Mouse (Mus musculus) myocyte (in vitro differentiated cells): ENCODE data around the gene Trpc4ap. TPM values are rescaled to one million over a fixed set of nuclear protein-coding genes. Genes with fewer than 3 reads are reported as not detected.

Source experiments
- H3K27me3 ChIP-seq: one replicate; pipeline ENCODE4 v1.6.1; 2011; ENCODE audit not compliant: control insufficient read depth, insufficient read depth, insufficient read length
- H3K36me3 ChIP-seq: one replicate; pipeline ENCODE4 v1.6.1; 2011; ENCODE audit not compliant: control insufficient read depth, insufficient read depth
- H3K4me2 ChIP-seq: one replicate; pipeline ENCODE4 v1.6.1; 2011; ENCODE audit warnings: low read depth, control low read depth
- H3K4me3 ChIP-seq: one replicate; pipeline ENCODE4 v1.5.1; 2011; ENCODE audit warnings: mild to moderate bottlenecking, control low read depth, moderate library complexity
- H3K79me2 ChIP-seq: one replicate; pipeline ENCODE4 v1.6.1; 2011; ENCODE audit not compliant: control insufficient read depth, insufficient read depth
- H3ac ChIP-seq: one replicate; pipeline ENCODE4 v1.6.1; 2011; ENCODE audit not compliant: control insufficient read depth, insufficient read length
- CEBPB ChIP-seq: IDR thresholded peaks from 2 replicates; pipeline ENCODE4 v1.6.1; 2011; ENCODE audit warnings: mild to moderate bottlenecking, moderate library complexity; ENCODE audit not compliant: poor library complexity, insufficient read depth, severe bottlenecking
- E2F4 ChIP-seq: IDR thresholded peaks from one replicate; pipeline ENCODE4 v1.6.1; 2011; ENCODE audit warnings: mild to moderate bottlenecking, control low read depth, moderate library complexity; ENCODE audit not compliant: insufficient read depth
- MAX ChIP-seq: IDR thresholded peaks from one replicate; pipeline ENCODE4 v1.6.1; 2011; ENCODE audit warnings: low read depth, mild to moderate bottlenecking, control low read depth
- MYOD1 ChIP-seq, 3 experiments: IDR thresholded peaks; one replicate each; pipeline ENCODE4 v1.6.1; 2011; ENCODE audit warnings: control low read depth in 2 of 3, low read depth in 2 of 3, mild to moderate bottlenecking in 2 of 3, moderate library complexity in 1 of 3; ENCODE audit not compliant: insufficient read length in 2 of 3, control insufficient read depth in 1 of 3
- MYOG ChIP-seq, 3 experiments: IDR thresholded peaks; one replicate each; pipeline ENCODE4 v1.6.1; 2011; ENCODE audit warnings: control low read depth in 2 of 3, low read depth in 2 of 3, mild to moderate bottlenecking in 2 of 3; ENCODE audit not compliant: insufficient read length in 2 of 3, control insufficient read depth in 1 of 3, insufficient read depth in 1 of 3
- POLR2A ChIP-seq: IDR thresholded peaks from one replicate; pipeline ENCODE4 v1.6.1; 2011; ENCODE audit warnings: low read depth, mild to moderate bottlenecking, control low read depth, moderate library complexity; ENCODE audit not compliant: insufficient read length
- POLR2AphosphoS2 ChIP-seq: IDR thresholded peaks from one replicate; pipeline ENCODE4 v1.6.1; 2011; ENCODE audit warnings: low read depth, control low read depth; ENCODE audit not compliant: insufficient read length
- REST ChIP-seq: IDR thresholded peaks from one replicate; pipeline ENCODE4 v1.6.1; 2011; ENCODE audit warnings: mild to moderate bottlenecking, control low read depth, moderate library complexity; ENCODE audit not compliant: insufficient read depth, insufficient read length
- SRF ChIP-seq: IDR thresholded peaks from one replicate; pipeline ENCODE4 v1.6.1; 2011; ENCODE audit warnings: low read depth; ENCODE audit not compliant: control insufficient read depth, insufficient read length
- TCF12 ChIP-seq: IDR thresholded peaks from one replicate; pipeline ENCODE4 v1.6.1; 2011; ENCODE audit warnings: mild to moderate bottlenecking, control low read depth; ENCODE audit not compliant: poor library complexity, insufficient read depth, severe bottlenecking
- TCF3 ChIP-seq: IDR thresholded peaks from one replicate; pipeline ENCODE4 v1.6.1; 2011; ENCODE audit warnings: low read depth, control low read depth; ENCODE audit not compliant: insufficient read length
- USF1 ChIP-seq: IDR thresholded peaks from one replicate; pipeline ENCODE4 v1.6.1; 2011; ENCODE audit warnings: low read depth, mild to moderate bottlenecking, control low read depth, moderate library complexity
- polyA plus RNA-seq: library from polyadenylated mRNA; unstranded; fragments of >200 nt; fragmentation: generic; extraction: Trizol; gene quantifications from one replicate; pipeline ENCODE4 v1.2.1, GENCODE M21; 2012; ENCODE audit warnings: missing spikeins

The Trpc4ap gene
- polyA plus RNA-seq, 1 experiment, result 89.0 TPM

GRCm38 (mm10) chr2:155655759-155656372 lies 36.3 kb downstream of the Trpc4ap start:
- no peak overlapping the region for H3K4me3 ChIP-seq
- H3ac ChIP-seq, result no peak overlapping the region
- TF ChIP-seq MYOG (IDR thresholded peaks at IDR 0.05; ENCODE audit: control insufficient read depth in 1 of 3, insufficient read depth in 1 of 3, insufficient read length in 2 of 3, low read depth in 2 of 3), result no peak
- TF ChIP-seq SRF, result no peak
- no peak for TF ChIP-seq E2F4
- TF ChIP-seq MYOD1 (IDR thresholded peaks at IDR 0.05; ENCODE audit: control insufficient read depth in 1 of 3, insufficient read length in 2 of 3, low read depth in 2 of 3), result no peak
- TF ChIP-seq MAX, result no peak
- no peak for TF ChIP-seq TCF3
- H3K79me2 ChIP-seq, result no peaks in the 10 kb centered on the region
- H3K4me2 ChIP-seq, result no peak overlapping the region
- H3K27me3 ChIP-seq, result no peaks in the 10 kb centered on the region
- H3K36me3 ChIP-seq, result peaks cover 44% of the 10 kb centered on the region

GRCm38 (mm10) chr2:155652618-155653017 lies 39.6 kb downstream of the Trpc4ap start:
- peaks cover 43% of the 10 kb centered on the region for H3K36me3 ChIP-seq
- TF ChIP-seq POLR2AphosphoS2, result no peak
- TF ChIP-seq POLR2A, result no peak
- TF ChIP-seq REST, result no peak
- no peak for TF ChIP-seq E2F4
- no peak for TF ChIP-seq TCF12
- no peak for TF ChIP-seq MYOD1 (IDR thresholded peaks at IDR 0.05; ENCODE audit: control insufficient read depth in 1 of 3, insufficient read length in 2 of 3, low read depth in 2 of 3)
- TF ChIP-seq MYOG (IDR thresholded peaks at IDR 0.05; ENCODE audit: control insufficient read depth in 1 of 3, insufficient read depth in 1 of 3, insufficient read length in 2 of 3, low read depth in 2 of 3), result no peak
- TF ChIP-seq USF1, result no peak
- no peak for TF ChIP-seq SRF
- TF ChIP-seq CEBPB, result no peak
- TF ChIP-seq TCF3, result no peak
- TF ChIP-seq MAX, result no peak
- no peak overlapping the region for H3K4me3 ChIP-seq
- no peak overlapping the region for H3ac ChIP-seq
- H3K79me2 ChIP-seq, result no peaks in the 10 kb centered on the region
- no peak overlapping the region for H3K4me2 ChIP-seq
- no peaks in the 10 kb centered on the region for H3K27me3 ChIP-seq

GRCm38 (mm10) chr2:155645746-155646145 lies 46.4 kb downstream of the Trpc4ap start:
- Histone ChIP-seq H3ac (no peak overlapping the region), H3K4me2 (no peak overlapping the region), H3K4me3 (no peak overlapping the region), H3K36me3 (peaks cover 14% of the 10 kb centered on the region), H3K79me2 (no peaks in the 10 kb centered on the region), H3K27me3 (no peaks in the 10 kb centered on the region)
- no peak for TF ChIP-seq POLR2AphosphoS2

- TF ChIP-seq MYOD1 (IDR thresholded peaks at IDR 0.05; ENCODE audit: control insufficient read depth in 1 of 3, insufficient read length in 2 of 3, low read depth in 2 of 3), result peak in 1 of 3 experiments; percentile 35
- no peak for TF ChIP-seq MYOG (IDR thresholded peaks at IDR 0.05; ENCODE audit: control insufficient read depth in 1 of 3, insufficient read depth in 1 of 3, insufficient read length in 2 of 3, low read depth in 2 of 3)
- Histone ChIP-seq H3K79me2 (no peaks in the 10 kb centered on the region), H3K36me3 (peaks cover 21% of the 10 kb centered on the region), H3K4me2 (no peak overlapping the region), H3K4me3 (no peak overlapping the region), H3ac (no peak overlapping the region), H3K27me3 (no peaks in the 10 kb centered on the region)
Observed at GRCm38 (mm10) chr2:155641540-155642472, 50.4 kb downstream of the Trpc4ap start.

- no peak overlapping the region for H3ac ChIP-seq
- H3K27me3 ChIP-seq, result no peaks in the 10 kb centered on the region
- H3K36me3 ChIP-seq, result peaks cover 25% of the 10 kb centered on the region
- no peaks in the 10 kb centered on the region for H3K79me2 ChIP-seq
- no peak overlapping the region for H3K4me2 ChIP-seq
- H3K4me3 ChIP-seq, result no peak overlapping the region
- TF ChIP-seq POLR2A (no peak), POLR2AphosphoS2 (no peak), SRF (no peak), REST (no peak), E2F4 (no peak), MYOD1 (IDR thresholded peaks at IDR 0.05; ENCODE audit: control insufficient read depth in 1 of 3, insufficient read length in 2 of 3, low read depth in 2 of 3) (no peak), TCF3 (no peak), MYOG (IDR thresholded peaks at IDR 0.05; ENCODE audit: control insufficient read depth in 1 of 3, insufficient read depth in 1 of 3, insufficient read length in 2 of 3, low read depth in 2 of 3) (no peak), USF1 (no peak), MAX (no peak), TCF12 (no peak), CEBPB (no peak)
Observed at GRCm38 (mm10) chr2:155640656-155641055, 51.5 kb downstream of the Trpc4ap start.
